Mouse (Mus musculus) adrenal gland, adult 2 months (tissue): ENCODE measurements around the gene L3mbtl1. TPM values are rescaled to one million over a fixed set of nuclear protein-coding genes. Genes with fewer than 3 reads are reported as not detected.

Experiments
- DNase-seq: peaks from one replicate; pipeline ENCODE4 v3.0.0; 2021
- polyA plus RNA-seq: library from polyadenylated mRNA; depleted of rRNA; stranded (reverse); fragments of >200 nt; gene quantifications from 2 replicates; pipeline ENCODE4 v1.2.3, GENCODE M21; 2012; rRNA removed
- total RNA-seq, 2 experiments: library from RNA; stranded (reverse); gene quantifications; 2 replicates each; pipeline ENCODE4 v1.2.3; 2021

Gene L3mbtl1
- total and polyA plus RNA-seq, 3 experiments: 0.12 to 0.37 (median 0.31) TPM

- no peak for DNase-seq
These were observed 50.8 kb downstream of the L3mbtl1 start for GRCm38 (mm10) chr2:162993881-162994616.

- peak; percentile 79 for DNase-seq
These were observed 55.4 kb downstream of the L3mbtl1 start for GRCm38 (mm10) chr2:162998528-162999230.

- peak; percentile 56 for DNase-seq
These were observed 56.5 kb downstream of the L3mbtl1 start for GRCm38 (mm10) chr2:162999744-163000143.

DNA sequence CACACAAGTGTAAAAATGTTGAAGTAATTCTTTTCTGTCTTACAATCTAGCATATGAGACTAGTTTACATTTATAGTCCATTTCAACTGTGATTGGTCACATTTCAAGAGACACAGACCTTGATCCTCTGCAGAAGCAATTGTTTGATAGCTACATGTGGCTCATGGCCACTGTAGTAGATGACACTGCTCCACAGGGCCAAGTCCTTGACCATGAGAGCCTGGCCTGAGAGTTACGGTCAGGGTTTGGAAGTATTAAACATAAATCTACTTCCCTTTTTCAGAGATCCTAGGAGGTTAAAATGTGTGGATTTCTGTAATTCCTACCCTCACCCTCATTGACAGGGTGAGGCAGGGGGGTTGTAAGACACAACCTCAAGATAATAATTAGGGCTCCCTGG lies 57.8 kb downstream of the L3mbtl1 start:
- DNase-seq: peak; percentile 76

DNA sequence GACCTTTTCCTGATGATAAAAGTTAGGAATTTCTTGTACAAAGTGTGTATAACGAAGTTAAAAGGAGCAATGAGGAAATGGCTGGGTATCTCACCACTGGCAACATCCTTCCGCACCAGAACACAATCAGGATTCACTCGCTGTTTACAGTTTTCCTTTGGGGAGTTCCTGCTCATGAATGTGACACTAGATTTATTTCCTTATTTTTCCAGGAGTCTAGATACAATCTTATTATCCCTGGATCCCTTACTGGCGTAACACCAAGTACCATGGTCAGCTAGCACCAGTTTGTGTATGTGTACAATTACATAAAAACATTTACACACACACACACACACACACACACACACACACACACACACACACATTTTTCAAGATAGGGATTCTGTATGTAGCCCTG lies 64.0 kb downstream of the L3mbtl1 start:
- DNase-seq: no peak

- DNase-seq: peak; percentile 93
These were observed 73.9 kb downstream of the L3mbtl1 start, which contains the start of gene Ift52 for GRCm38 (mm10) chr2:163016916-163017743. Gene Ift52 (plus strand): TSS chr2:163017354.

Other genes with a start within 250 kb of the L3mbtl1 start
- gene Srsf6, start 11.9 kb upstream of the L3mbtl1 start, total RNA-seq: 100 to 1,000 TPM; 151 to 216 TPM
- gene Srsf6, start 11.9 kb upstream of the L3mbtl1 start, polyA plus RNA-seq: 398 and 460 TPM in 2 replicates
- gene Sgk2, start 43.9 kb downstream of the L3mbtl1 start, total RNA-seq: 1 to 10 TPM in 1 of 2 experiments, under 1 TPM in 1; 0.35 to 1.1 TPM
- gene Sgk2, start 43.9 kb downstream of the L3mbtl1 start, polyA plus RNA-seq: 0.35 and 0.77 TPM in 2 replicates
- 10 to 100 TPM; 44.5 to 55.8 TPM for gene Ift52, start 73.9 kb downstream of the L3mbtl1 start, total RNA-seq
- gene Ift52, start 73.9 kb downstream of the L3mbtl1 start, polyA plus RNA-seq: 19.4 and 25.9 TPM in 2 replicates
- 1 to 10 TPM; 1.3 to 2.2 TPM for gene Mybl2, start 111.2 kb downstream of the L3mbtl1 start, total RNA-seq
- gene Mybl2, start 111.2 kb downstream of the L3mbtl1 start, polyA plus RNA-seq: 1.2 and 1.9 TPM in 2 replicates
- not detected for gene Gtsf1l, start 144.4 kb downstream of the L3mbtl1 start, total RNA-seq
- not detected in 2 replicates for gene Gtsf1l, start 144.4 kb downstream of the L3mbtl1 start, polyA plus RNA-seq